Mouse (Mus musculus): ENCODE results near the gene Akap2. TPM values are rescaled to one million over a fixed set of nuclear protein-coding genes. Genes with fewer than 3 reads are reported as not detected.

Akap2 gene
- polyA plus RNA-seq, 1 experiment from 2014 or later: 9.6 TPM

DNA sequence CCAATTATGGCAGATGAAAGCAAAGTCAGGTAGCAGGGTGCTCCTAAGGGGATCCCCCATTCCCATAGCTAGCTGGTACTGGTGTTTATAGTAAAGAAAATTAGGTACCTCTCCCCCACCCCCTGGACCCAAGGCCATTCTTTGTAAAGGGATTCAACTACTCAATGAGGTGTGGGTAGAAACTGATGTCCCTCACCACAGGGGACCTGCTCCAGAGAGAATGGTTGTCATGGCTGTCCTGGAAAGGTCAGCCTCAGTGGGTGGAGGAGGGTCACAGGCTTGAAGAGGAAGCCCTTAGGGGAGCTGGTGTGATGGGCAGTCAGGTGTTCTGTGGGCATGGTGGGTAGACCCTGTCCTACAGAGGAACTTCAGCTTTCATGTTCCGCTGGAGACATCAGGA, 203.1 kb downstream of the Akap2 start:
- Histone ChIP-seq H3K4me3 (ENCODE audit: low read depth, low read length) (no peak overlapping the region), H3K9me3 (ENCODE audit: control insufficient read depth) (no peaks in the 10 kb centered on the region), H3K36me3 (ENCODE audit: control insufficient read depth, insufficient read depth) (no peaks in the 10 kb centered on the region), H3K4me2 (replicated peaks; ENCODE audit: low read depth) (no peak overlapping the region), H3K9ac (ENCODE audit: low read depth, low read length) (no peak overlapping the region), H3K27me3 (replicated peaks; ENCODE audit: control insufficient read depth, insufficient read depth, low read length) (no peaks in the 10 kb centered on the region), H3K4me1 (replicated peaks; ENCODE audit: control insufficient read depth, insufficient read depth, low read length) (no peaks in the 10 kb centered on the region), H3K27ac (ENCODE audit: low read depth, low read length) (no peak overlapping the region)
- no peak for ATAC-seq
- TF ChIP-seq CTCF (IDR thresholded peaks at IDR 0.05; ENCODE audit: low read depth): no peak
- WGBS: 85% methylated on average over 1 of the region's 1 CpGs

DNA sequence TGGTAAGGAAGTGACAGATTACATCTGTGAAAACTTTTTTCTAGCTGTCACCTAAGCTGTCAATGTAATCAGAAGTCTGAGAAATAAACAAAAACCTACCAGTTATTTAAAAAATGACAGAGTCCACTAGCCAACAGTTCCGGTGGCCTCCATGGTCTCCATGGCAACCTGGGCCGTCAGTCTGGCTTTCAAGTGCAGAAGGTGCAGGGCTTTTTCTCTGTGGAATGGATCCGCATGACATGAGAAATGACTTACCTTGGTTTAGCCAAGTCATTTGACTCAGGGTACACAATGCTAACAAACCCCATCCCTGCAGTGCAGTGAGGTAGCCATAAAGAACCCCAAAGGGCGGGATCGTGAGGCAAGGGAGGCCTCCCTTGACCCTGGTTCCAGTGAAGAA, 204.7 kb downstream of the Akap2 start:
- TF ChIP-seq CTCF (IDR thresholded peaks at IDR 0.05; ENCODE audit: low read depth): no peak
- 41% methylated on average over 5 of the region's 5 CpGs for WGBS

DNA sequence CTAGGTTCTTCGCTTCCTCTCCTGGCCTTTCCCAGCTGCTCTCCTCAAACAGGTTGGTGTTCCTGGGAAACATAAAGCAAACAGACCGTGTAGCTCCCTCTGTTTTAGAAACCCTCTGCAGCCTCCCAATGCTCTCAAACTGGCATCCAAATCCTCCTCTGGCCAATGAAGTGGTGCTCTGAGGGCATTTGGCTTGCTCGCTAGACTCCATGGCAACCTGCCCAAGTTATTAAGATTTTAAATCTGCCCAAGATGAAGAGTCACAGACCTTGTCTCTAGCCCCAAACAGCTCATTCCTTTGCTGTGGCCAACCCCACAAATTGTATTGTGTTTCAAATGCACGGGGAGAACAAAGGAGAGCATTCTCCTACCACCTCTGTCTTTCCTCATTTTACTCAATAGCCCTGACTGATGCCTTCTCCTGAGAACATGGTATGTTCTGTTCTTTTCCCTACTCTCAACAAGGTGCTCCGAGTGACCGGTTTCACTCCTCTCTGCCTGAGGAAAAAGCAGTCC, 207.2 kb downstream of the Akap2 start:
- TF ChIP-seq CTCF (IDR thresholded peaks at IDR 0.05; ENCODE audit: low read depth): no peak
- Histone ChIP-seq H3K27ac (ENCODE audit: low read depth, low read length) (no peak overlapping the region), H3K4me1 (replicated peaks; ENCODE audit: control insufficient read depth, insufficient read depth, low read length) (no peaks in the 10 kb centered on the region), H3K36me3 (ENCODE audit: control insufficient read depth, insufficient read depth) (no peaks in the 10 kb centered on the region), H3K27me3 (replicated peaks; ENCODE audit: control insufficient read depth, insufficient read depth, low read length) (no peaks in the 10 kb centered on the region), H3K4me3 (ENCODE audit: low read depth, low read length) (no peak overlapping the region), H3K9me3 (ENCODE audit: control insufficient read depth) (no peaks in the 10 kb centered on the region), H3K9ac (ENCODE audit: low read depth, low read length) (no peak overlapping the region), H3K4me2 (replicated peaks; ENCODE audit: low read depth) (no peak overlapping the region)
- 74% methylated on average over 6 of the region's 6 CpGs for WGBS
- no peak for ATAC-seq

More for the DNA sequence above, 204.7 kb downstream of the Akap2 start:
- no peaks in the 10 kb centered on the region for H3K9me3 ChIP-seq (ENCODE audit: control insufficient read depth)
- H3K27me3 ChIP-seq (replicated peaks; ENCODE audit: control insufficient read depth, insufficient read depth, low read length): no peaks in the 10 kb centered on the region
- no peak overlapping the region for H3K4me3 ChIP-seq (ENCODE audit: low read depth, low read length)
- no peaks in the 10 kb centered on the region for H3K4me1 ChIP-seq (replicated peaks; ENCODE audit: control insufficient read depth, insufficient read depth, low read length)
- H3K4me2 ChIP-seq (replicated peaks; ENCODE audit: low read depth): no peak overlapping the region
- H3K9ac ChIP-seq (ENCODE audit: low read depth, low read length): no peak overlapping the region
- H3K27ac ChIP-seq (ENCODE audit: low read depth, low read length): no peak overlapping the region
- no peaks in the 10 kb centered on the region for H3K36me3 ChIP-seq (ENCODE audit: control insufficient read depth, insufficient read depth)
- ATAC-seq: no peak

DNA sequence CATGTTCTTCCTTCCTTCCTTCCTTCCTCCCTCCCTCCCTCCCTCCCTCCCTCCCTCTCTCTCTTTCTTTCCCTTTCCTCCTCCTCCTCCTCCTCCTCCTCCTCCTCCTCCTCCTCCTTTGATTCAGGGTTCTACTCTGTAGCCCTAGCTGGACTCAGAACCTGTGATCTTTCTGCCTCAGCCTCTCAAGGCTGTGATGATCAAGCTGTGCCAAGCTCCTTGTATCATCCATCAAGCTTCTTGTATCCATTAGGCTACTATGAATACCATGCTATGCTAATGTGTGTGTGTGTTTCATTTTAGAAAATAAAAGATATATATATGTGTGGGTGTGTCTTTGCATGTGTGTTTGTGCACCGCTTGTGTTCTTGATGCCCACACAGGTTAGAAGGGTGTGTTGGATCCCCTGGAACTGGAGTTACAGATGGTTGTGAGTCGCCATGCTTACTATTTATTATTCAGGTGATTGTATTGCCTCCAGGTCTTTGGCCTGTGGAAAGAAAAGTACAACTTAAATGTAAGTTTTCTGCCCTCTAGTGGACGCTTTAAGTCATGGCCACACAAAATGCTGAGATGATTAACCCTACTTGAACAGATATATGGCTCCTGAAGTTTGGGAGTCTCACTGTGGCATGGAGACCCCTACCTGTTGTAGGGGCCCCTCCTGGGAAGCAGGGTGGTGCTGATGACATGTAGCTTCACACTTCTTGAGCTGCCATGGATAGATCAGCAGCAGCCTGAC, 210.2 kb downstream of the Akap2 start:
- H3K36me3 ChIP-seq (ENCODE audit: control insufficient read depth, insufficient read depth): no peaks in the 10 kb centered on the region
- no peak overlapping the region for H3K9ac ChIP-seq (ENCODE audit: low read depth, low read length)
- WGBS: 22% methylated on average over 3 of the region's 3 CpGs
- H3K4me1 ChIP-seq (replicated peaks; ENCODE audit: control insufficient read depth, insufficient read depth, low read length): no peaks in the 10 kb centered on the region
- peak; percentile 70 for ATAC-seq
- H3K9me3 ChIP-seq (ENCODE audit: control insufficient read depth): no peaks in the 10 kb centered on the region
- no peak overlapping the region for H3K4me3 ChIP-seq (ENCODE audit: low read depth, low read length)
- no peak overlapping the region for H3K27ac ChIP-seq (ENCODE audit: low read depth, low read length)
- TF ChIP-seq CTCF (IDR thresholded peaks at IDR 0.05; ENCODE audit: low read depth): peak; percentile 75
- H3K4me2 ChIP-seq (replicated peaks; ENCODE audit: low read depth): no peak overlapping the region
- no peaks in the 10 kb centered on the region for H3K27me3 ChIP-seq (replicated peaks; ENCODE audit: control insufficient read depth, insufficient read depth, low read length)

DNA sequence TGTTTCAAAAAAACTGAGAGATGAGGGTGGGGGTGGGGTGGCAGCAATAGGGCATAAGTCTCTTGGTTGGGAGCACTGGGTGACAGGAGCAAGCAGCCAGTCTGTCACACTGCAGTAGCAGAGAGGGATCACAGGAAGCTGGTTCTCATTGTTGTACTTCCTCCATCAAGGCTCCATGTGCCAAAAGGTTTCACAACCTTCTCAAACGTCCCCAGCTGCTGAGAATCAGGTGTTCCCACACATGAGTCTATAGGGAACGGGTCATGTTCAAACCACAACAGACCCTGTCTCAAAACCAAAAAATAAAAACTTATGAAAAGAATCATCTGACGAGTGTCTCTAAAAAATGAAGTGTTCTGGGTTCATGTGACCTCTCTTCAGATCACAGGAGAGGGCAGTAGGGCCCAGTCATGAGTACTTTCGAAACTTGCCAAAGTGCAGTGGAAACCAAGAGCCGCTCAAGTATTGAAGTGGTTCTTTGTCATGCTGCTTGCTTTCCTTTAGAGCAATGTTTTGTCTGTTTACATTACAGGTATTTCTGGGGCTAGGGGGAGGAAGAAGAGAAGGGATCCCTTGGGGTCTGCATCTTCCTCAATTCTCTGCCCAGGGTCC, 213.2 kb downstream of the Akap2 start:
- Histone ChIP-seq H3K27me3 (replicated peaks; ENCODE audit: control insufficient read depth, insufficient read depth, low read length) (no peaks in the 10 kb centered on the region), H3K4me3 (ENCODE audit: low read depth, low read length) (no peak overlapping the region), H3K4me1 (replicated peaks; ENCODE audit: control insufficient read depth, insufficient read depth, low read length) (no peaks in the 10 kb centered on the region), H3K36me3 (ENCODE audit: control insufficient read depth, insufficient read depth) (no peaks in the 10 kb centered on the region), H3K9me3 (ENCODE audit: control insufficient read depth) (no peaks in the 10 kb centered on the region), H3K9ac (ENCODE audit: low read depth, low read length) (no peak overlapping the region), H3K27ac (ENCODE audit: low read depth, low read length) (no peak overlapping the region), H3K4me2 (replicated peaks; ENCODE audit: low read depth) (no peak overlapping the region)
- ATAC-seq: no peak
- WGBS: 76% methylated on average over 5 of the region's 5 CpGs
- no peak for TF ChIP-seq CTCF (IDR thresholded peaks at IDR 0.05; ENCODE audit: low read depth)

DNA sequence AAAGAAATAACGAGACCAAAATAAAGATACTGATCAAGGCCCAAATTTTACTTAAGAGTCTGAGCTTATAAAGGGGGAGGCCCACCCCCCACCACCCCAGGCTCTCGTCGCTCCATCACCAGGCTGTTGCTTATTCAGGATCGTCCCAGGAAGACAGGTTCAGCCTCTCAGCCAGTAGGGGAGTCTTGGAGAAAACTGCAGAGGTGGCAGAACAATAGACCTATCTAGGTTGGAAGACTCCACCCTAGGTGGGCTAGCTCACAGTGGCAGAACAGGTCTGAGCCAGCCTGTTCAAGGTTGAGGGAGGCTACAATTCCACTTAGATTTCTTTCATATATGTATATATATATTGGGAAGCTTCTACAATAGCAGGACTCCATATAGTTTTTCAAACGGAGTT, 216.7 kb downstream of the Akap2 start:
- 71% methylated on average over 5 of the region's 5 CpGs for WGBS
- Histone ChIP-seq H3K9ac (ENCODE audit: low read depth, low read length) (no peak overlapping the region), H3K4me1 (replicated peaks; ENCODE audit: control insufficient read depth, insufficient read depth, low read length) (no peaks in the 10 kb centered on the region), H3K36me3 (ENCODE audit: control insufficient read depth, insufficient read depth) (no peaks in the 10 kb centered on the region), H3K27ac (ENCODE audit: low read depth, low read length) (no peak overlapping the region), H3K9me3 (ENCODE audit: control insufficient read depth) (no peaks in the 10 kb centered on the region), H3K4me2 (replicated peaks; ENCODE audit: low read depth) (no peak overlapping the region), H3K4me3 (ENCODE audit: low read depth, low read length) (no peak overlapping the region), H3K27me3 (replicated peaks; ENCODE audit: control insufficient read depth, insufficient read depth, low read length) (no peaks in the 10 kb centered on the region)
- no peak for TF ChIP-seq CTCF (IDR thresholded peaks at IDR 0.05; ENCODE audit: low read depth)
- no peak for ATAC-seq
